Mouse (Mus musculus) cerebellum, adult 2 months (tissue): ENCODE measurements around the gene B4galnt2. TPM values are rescaled to one million over a fixed set of nuclear protein-coding genes. Genes with fewer than 3 reads are reported as not detected.

Source experiments
- DNase-seq, 2 experiments: peaks; one replicate each; pipeline ENCODE4 v3.0.0; 2021
- H3K27ac ChIP-seq: fragments of 200-500 bp; 2 replicates; pipeline ENCODE4 v1.5.1; 2012; ENCODE audit warnings: low read length, control low read depth, inconsistent platforms; ENCODE audit not compliant: insufficient read depth
- H3K27me3 ChIP-seq: fragments of 200-500 bp; 2 replicates; pipeline ENCODE4 v1.6.1; 2012; ENCODE audit warnings: inconsistent platforms, mild to moderate bottlenecking, low read length, moderate library complexity; ENCODE audit not compliant: control insufficient read depth, insufficient read depth
- H3K4me1 ChIP-seq: fragments of 200-500 bp; 2 replicates; pipeline ENCODE4 v1.6.1; 2011; ENCODE audit warnings: low read length; ENCODE audit not compliant: control insufficient read depth, insufficient read depth
- H3K4me3 ChIP-seq: fragments of 200-500 bp; replicated peaks from 2 replicates; pipeline ENCODE3; 2011; ENCODE audit warnings: mild to moderate bottlenecking, low read depth, low read length, control low read depth; ENCODE audit not compliant: insufficient read depth
- CTCF ChIP-seq: fragments of 200-500 bp; IDR thresholded peaks from 2 replicates; pipeline ENCODE4 v1.5.1; 2011; ENCODE audit warnings: low read depth, mild to moderate bottlenecking, control low read depth, low read length, moderate library complexity, borderline replicate concordance; ENCODE audit not compliant: insufficient read depth
- POLR2A ChIP-seq: fragments of 200-500 bp; IDR thresholded peaks from 2 replicates; pipeline ENCODE4 v1.6.1; 2011; ENCODE audit warnings: low read length, control low read depth, borderline replicate concordance; ENCODE audit not compliant: insufficient read depth
- WGBS: fragments of 180-500 bp; shearing (Covaris S2); methylation state at CpG from one replicate; pipeline ENCODE4 v1.1.7; 2018; 5-methylcytosine and 5-hydroxymethylcytosine counted together
- polyA plus RNA-seq: library from polyadenylated mRNA; depleted of rRNA; stranded (reverse); fragments of >200 nt; gene quantifications from 2 replicates; pipeline ENCODE4 v1.2.3, GENCODE M21; 2012

B4galnt2 gene
- polyA plus RNA-seq, 1 experiment: not detected

GRCm38 (mm10) chr11:95858528-95859467 is 55.9 kb downstream of the B4galnt2 start:
- DNase-seq: peak; percentile 97 to 98
- Histone ChIP-seq H3K4me1 (no peaks in the 10 kb centered on the region; the same call in 1 of the 2 replicates), H3K27ac (peak overlapping the region; percentile 48), H3K4me3 (peak overlapping the region; percentile 76), H3K27me3 (no peaks in the 10 kb centered on the region)
- WGBS: under 1% methylated on average over 58 of the region's 58 CpGs
- TF ChIP-seq POLR2A (peak; percentile 68; the same call in 1 of the 2 replicates), CTCF (no peak)

GRCm38 (mm10) chr11:95857716-95858527 is 56.8 kb downstream of the B4galnt2 start:
- whole genome bisulfite sequencing: 11% methylated on average over 21 of the region's 21 CpGs
- Histone ChIP-seq H3K27ac (peak overlapping the region; percentile 48), H3K4me1 (no peaks in the 10 kb centered on the region; the same call in 1 of the 2 replicates), H3K4me3 (peak overlapping the region; percentile 76), H3K27me3 (no peaks in the 10 kb centered on the region)
- DNase-seq: peak; percentile 27 to 78
- TF ChIP-seq CTCF (no peak), POLR2A (no peak)

DNA sequence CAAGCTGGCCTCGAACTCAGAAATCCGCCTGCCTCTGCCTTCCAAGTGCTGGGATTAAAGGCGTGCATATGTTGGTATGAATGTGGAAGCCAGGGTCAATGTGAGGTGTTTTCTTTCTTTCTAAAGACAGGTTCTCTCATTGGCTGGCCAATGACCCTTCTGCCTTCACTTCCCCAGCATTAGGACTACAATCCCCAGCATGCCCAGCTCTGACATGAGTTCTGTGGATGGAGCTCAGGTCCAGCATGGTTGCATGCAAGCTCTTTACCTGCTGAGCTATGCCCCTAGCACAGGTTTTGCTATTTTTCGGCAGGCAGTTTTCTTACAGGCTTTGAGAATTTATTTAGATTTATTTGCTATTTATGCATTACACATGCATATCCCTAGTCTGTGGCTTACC is 57.4 kb downstream of the B4galnt2 start:
- TF ChIP-seq CTCF (no peak), POLR2A (no peak)
- peak overlapping the region; percentile 31 for H3K4me3 ChIP-seq
- H3K27me3 ChIP-seq: no peaks in the 10 kb centered on the region
- no peak overlapping the region for H3K27ac ChIP-seq
- WGBS: 75% methylated on average over 4 of the region's 4 CpGs
- peak; percentile 47 to 63 for DNase-seq
- no peaks in the 10 kb centered on the region; the same call in 1 of the 2 replicates for H3K4me1 ChIP-seq

DNA sequence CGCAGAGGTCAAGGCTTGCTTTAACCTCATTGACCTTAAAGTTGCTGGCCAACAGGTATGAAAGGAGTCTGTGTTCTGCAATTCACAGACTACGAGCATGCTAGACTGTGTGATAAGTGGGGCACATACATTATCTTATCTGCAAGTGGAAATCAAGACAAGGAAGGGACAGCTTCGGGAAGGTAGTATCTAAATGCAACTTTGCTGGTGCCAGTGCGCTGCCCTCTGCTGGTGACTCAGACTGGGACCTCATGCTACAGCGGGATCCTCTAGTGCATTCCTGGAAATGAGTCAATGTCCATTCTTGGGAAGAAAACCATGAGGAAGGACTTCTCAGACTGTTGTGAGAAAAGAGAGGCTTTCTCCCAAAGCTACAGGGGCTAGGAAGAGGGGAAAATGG is 61.0 kb downstream of the B4galnt2 start:
- TF ChIP-seq POLR2A: no peak
- TF ChIP-seq CTCF: peak; percentile 88
- no peak overlapping the region for H3K27ac ChIP-seq
- no peaks in the 10 kb centered on the region; the same call in 1 of the 2 replicates for H3K4me1 ChIP-seq
- peak; percentile 60 to 66 for DNase-seq
- no peak overlapping the region for H3K4me3 ChIP-seq
- no peaks in the 10 kb centered on the region for H3K27me3 ChIP-seq
- WGBS: 46% methylated on average over 5 of the region's 5 CpGs

GRCm38 (mm10) chr11:95850898-95851297 is 63.8 kb downstream of the B4galnt2 start:
- TF ChIP-seq CTCF (no peak), POLR2A (no peak)
- no peak for DNase-seq
- 67% methylated on average over 2 of the region's 2 CpGs for WGBS
- Histone ChIP-seq H3K27ac (no peak overlapping the region), H3K4me3 (no peak overlapping the region), H3K27me3 (no peaks in the 10 kb centered on the region), H3K4me1 (no peaks in the 10 kb centered on the region)

GRCm38 (mm10) chr11:95844935-95845334 is 69.8 kb downstream of the B4galnt2 start:
- TF ChIP-seq CTCF (no peak), POLR2A (no peak)
- H3K4me3 ChIP-seq: no peak overlapping the region
- WGBS: 69% methylated on average over 4 of the region's 4 CpGs
- DNase-seq: no peak
- no peak overlapping the region for H3K27ac ChIP-seq
- no peaks in the 10 kb centered on the region for H3K4me1 ChIP-seq
- no peaks in the 10 kb centered on the region for H3K27me3 ChIP-seq

DNA sequence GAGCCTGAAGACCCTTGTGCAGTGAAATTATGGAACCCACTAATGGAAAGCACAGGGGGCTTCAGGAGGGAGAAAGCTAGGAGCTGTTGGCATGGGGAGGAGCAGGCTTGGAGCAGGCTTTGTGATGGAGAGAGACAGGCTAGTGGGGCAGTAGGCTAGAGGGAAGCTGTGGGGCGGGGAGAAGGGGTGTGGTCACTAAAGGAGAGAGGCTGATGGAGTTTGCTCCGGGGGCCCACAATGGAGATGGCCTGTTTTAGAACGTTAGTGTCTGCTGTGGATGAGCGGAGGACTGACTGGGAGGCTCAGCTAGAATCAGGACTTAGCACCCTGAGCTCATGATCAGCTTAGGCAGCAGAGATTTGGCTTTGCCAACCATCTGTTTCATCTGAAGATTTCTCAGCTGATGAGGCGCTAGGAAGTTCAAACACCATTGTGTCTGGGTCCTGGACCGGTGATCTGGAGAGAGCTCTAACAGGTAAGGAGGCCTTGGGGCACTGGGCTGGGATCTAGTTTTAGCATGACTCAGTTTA is 71.2 kb downstream of the B4galnt2 start:
- TF ChIP-seq CTCF: no peak
- no peak for TF ChIP-seq POLR2A
- WGBS: 65% methylated on average over 6 of the region's 6 CpGs
- Histone ChIP-seq H3K27me3 (no peaks in the 10 kb centered on the region), H3K4me1 (no peaks in the 10 kb centered on the region), H3K4me3 (no peak overlapping the region), H3K27ac (no peak overlapping the region)
- no peak for DNase-seq
